Mouse (Mus musculus) CD4-positive, CD25-positive, alpha-beta regulatory T cell, adult 2 months (primary cell): ENCODE data around the gene Tectb.

Source experiments
- DNase-seq: peaks from one replicate; pipeline ENCODE4 v3.0.0-alpha.2; 2012; ENCODE audit warnings: low read depth, low spot score

The Tectb gene

GRCm38 (mm10) chr19:55207746-55208538 lies 27.4 kb downstream of the Tectb start:
- DNase-seq, result no peak

GRCm38 (mm10) chr19:55208654-55209053 lies 28.1 kb downstream of the Tectb start:
- no peak for DNase-seq

- DNase-seq, result no peak
Measured at GRCm38 (mm10) chr19:55209084-55209483, 28.6 kb downstream of the Tectb start.

- DNase-seq, result no peak
Measured at GRCm38 (mm10) chr19:55211698-55212097, 31.2 kb downstream of the Tectb start.

GRCm38 (mm10) chr19:55213617-55214340 lies 33.2 kb downstream of the Tectb start:
- no peak for DNase-seq

GRCm38 (mm10) chr19:55216876-55217275 lies 36.3 kb downstream of the Tectb start:
- no peak for DNase-seq

GRCm38 (mm10) chr19:55217365-55217764 lies 36.8 kb downstream of the Tectb start:
- DNase-seq, result no peak

GRCm38 (mm10) chr19:55218192-55218739 lies 37.7 kb downstream of the Tectb start:
- DNase-seq, result peak; percentile 85

GRCm38 (mm10) chr19:55218741-55219221 lies 38.2 kb downstream of the Tectb start:
- no peak for DNase-seq

GRCm38 (mm10) chr19:55219359-55219758 lies 38.8 kb downstream of the Tectb start:
- no peak for DNase-seq

GRCm38 (mm10) chr19:55221208-55221607 lies 40.7 kb downstream of the Tectb start:
- no peak for DNase-seq

- DNase-seq, result no peak
Measured at GRCm38 (mm10) chr19:55222268-55222667, 41.7 kb downstream of the Tectb start.

GRCm38 (mm10) chr19:55226621-55227020 lies 46.1 kb downstream of the Tectb start:
- DNase-seq, result no peak

- DNase-seq, result peak; percentile 39
Measured at GRCm38 (mm10) chr19:55227135-55227534, 46.6 kb downstream of the Tectb start.

GRCm38 (mm10) chr19:55231081-55231480 lies 50.5 kb downstream of the Tectb start:
- peak; percentile 16 for DNase-seq

- no peak for DNase-seq
Measured at GRCm38 (mm10) chr19:55232136-55232535, 51.6 kb downstream of the Tectb start.

GRCm38 (mm10) chr19:55236026-55236425 lies 55.5 kb downstream of the Tectb start:
- DNase-seq, result no peak

- no peak for DNase-seq
Measured at GRCm38 (mm10) chr19:55236564-55236963, 56.0 kb downstream of the Tectb start.

- no peak for DNase-seq
Measured at GRCm38 (mm10) chr19:55239766-55240426, 59.4 kb downstream of the Tectb start.

- no peak for DNase-seq
Measured at GRCm38 (mm10) chr19:55241186-55241645, 60.7 kb downstream of the Tectb start, which contains the start of gene Gucy2g. TSS of gene Gucy2g (minus strand) at chr19:55241236.

GRCm38 (mm10) chr19:55244791-55245231 lies 64.3 kb downstream of the Tectb start:
- no peak for DNase-seq
